Mouse (Mus musculus): ENCODE data around the gene Cdc42ep2. TPM values are rescaled to one million over a fixed set of nuclear protein-coding genes. Genes with fewer than 3 reads are reported as not detected.
A peak's percentile ranks its signal among the peaks of the same experiment; 100 is the strongest.

Gene Cdc42ep2
- total RNA-seq, 4 experiments from 2014 or later, result 4.9 to 9.6 (median 8.3) TPM

DNA sequence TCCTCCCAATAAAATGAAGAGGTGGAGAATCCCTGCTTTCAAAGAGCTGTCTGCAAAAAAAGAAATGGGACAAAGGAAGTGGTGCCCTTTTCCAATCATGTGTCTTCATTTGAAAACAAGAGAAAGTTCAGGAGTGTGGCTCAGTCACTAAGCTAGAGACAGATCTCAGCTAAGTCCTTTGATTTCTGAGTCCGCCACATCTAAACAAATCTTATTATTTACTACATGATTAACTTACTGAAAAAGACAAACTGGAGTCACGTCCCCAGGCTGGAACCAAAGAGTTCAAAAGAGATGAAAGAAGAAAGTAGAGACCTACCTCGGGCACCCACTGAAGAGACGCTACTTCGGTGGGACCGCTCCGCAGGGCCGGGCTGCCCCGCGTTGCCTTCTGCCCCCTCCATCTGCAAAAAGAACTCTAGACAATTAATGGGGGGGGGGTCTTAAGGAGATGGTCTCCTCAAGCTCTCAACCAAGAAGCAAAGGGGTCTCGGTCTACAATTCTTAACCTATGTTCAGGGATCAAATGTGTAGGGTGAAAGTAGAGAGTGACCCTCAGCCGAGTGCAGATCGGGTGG lies 50.1 kb downstream of the Cdc42ep2 start:
- no peak for DNase-seq

DNA sequence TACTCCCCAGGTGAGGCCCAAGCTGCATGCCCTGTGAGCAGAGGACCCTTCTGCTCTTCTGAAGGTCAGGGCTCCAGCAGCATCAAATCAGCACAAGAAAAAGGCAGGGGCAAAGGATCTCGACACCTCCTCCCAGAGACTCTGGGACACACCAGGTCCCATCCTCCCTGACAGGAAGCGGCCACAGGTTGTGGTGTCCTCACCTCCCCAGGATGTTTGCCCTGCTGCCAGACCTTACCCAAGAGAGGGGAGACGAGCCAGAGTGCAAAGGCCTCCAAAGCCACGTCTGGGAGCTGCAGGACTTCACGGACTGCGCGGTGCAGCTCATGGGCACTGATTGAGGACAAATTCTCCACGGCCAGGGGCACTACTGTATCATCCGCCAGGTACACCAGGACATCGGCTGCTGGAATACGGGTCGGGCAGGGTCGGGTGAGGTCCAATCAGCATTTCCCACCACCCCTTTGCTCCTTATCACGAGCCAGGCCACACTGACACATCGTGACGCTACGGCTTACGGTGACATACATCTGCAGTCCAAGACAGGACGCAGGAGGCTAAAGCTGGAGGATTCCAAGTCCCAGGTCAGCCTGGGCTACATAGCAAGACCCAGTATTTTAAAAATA lies 51.6 kb downstream of the Cdc42ep2 start:
- DNase-seq, result no peak

DNA sequence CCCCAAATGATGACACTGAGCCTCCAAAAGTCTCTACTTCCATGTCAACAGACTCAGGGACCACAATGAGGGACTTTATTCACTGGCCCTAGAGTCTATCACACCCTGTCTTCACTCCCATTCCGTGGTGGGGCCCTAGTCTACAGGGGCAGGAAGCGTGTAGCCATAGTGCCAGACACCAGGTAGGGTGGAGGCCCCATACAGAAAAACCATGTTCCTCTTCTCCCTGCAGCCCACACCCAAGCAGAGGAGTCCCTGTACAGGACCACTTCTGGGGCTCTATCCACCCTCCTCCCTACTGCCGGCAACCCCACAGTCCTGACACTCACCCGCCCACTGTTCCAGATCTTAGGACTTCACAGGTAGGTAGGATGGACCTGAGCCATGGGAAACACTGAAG lies 52.1 kb downstream of the Cdc42ep2 start:
- no peak for DNase-seq

DNA sequence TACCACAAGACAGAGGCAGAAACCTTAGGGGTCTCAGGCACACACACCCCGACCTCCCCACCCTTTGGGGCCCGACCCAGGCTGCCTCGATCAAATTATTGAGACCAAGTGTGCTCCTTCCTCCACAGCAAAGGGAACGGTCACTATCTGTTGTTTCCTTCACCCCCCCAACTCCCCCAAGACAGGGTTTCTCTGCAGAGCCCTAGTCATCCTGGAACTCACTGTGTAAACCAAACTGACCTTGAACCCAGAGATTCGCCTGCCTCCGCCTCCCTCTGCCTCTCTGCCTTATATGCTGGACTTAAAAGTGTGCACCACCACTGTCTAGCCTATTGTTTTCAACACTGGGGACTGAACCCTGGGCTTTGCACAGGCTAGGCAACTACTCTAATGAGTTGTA lies 52.9 kb downstream of the Cdc42ep2 start:
- DNase-seq, result no peak

DNA sequence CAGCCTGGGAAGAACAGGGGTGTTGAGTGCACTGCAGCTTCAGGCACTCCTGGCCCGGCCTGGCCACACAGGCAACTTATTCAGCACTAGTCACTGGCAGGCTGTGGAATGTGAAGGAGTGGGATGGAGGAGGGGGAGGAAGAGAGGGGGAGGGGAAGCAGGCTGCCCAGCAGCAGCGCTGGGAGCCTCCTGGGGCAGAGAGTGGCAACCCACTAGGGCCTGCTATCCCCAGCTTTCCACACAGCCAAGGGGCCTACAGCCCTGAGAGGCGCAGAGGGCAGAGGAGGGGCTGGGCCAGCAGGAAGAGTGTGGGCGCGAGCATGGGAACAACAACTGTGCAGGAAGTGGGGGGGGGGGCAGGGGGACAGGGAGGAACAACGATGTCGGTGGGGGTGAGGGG lies 53.3 kb downstream of the Cdc42ep2 start:
- DNase-seq, result no peak

DNA sequence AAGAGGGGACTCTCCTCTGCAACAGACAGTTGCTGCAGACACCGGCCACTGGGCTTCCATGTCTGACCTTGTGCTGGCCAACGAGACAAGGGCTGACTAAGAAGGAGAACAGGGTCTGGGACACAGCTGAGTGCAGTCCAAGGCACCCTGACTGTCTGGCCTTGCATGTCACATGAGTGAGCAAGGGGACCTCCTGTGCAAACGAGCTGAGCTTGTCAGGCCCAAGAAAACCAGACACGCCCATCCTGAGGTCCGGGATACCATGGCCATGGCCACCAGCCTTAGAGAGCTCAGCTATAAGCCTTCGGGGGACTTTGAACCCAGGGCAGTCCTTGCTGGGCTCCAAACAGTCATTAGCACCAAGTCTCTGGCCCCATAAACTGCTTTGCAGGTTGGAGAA lies 56.5 kb downstream of the Cdc42ep2 start:
- peak; percentile 72 for DNase-seq

Other genes starting within 250 kb of the Cdc42ep2 start
- gene Map3k11, start 236.1 kb downstream of the Cdc42ep2 start, total RNA-seq (2022), result 10 to 100 TPM; 40.8 to 53.6 (median 46.3) TPM
- 100 to 1,000 TPM in 3 of 4 experiments, 10 to 100 TPM in 1; 95.1 to 183 (median 136) TPM for gene Pcnx3, start 235.9 kb downstream of the Cdc42ep2 start, total RNA-seq (2022)
- not detected for gene Kcnk7, start 220.4 kb downstream of the Cdc42ep2 start, total RNA-seq (2022)
- 10 to 100 TPM; 24.9 to 39.2 (median 32.8) TPM for gene Ehbp1l1, start 198.5 kb downstream of the Cdc42ep2 start, total RNA-seq (2022)
- 10 to 100 TPM; 56.2 to 62.7 (median 57.0) TPM for gene Fam89b, start 195.2 kb downstream of the Cdc42ep2 start, total RNA-seq (2022)
- gene Ltbp3, start 183.9 kb downstream of the Cdc42ep2 start, total RNA-seq (2022), result 100 to 1,000 TPM; 254 to 451 (median 353) TPM
- 100 to 1,000 TPM; 112 to 147 (median 124) TPM for gene Scyl1, start 153.4 kb downstream of the Cdc42ep2 start, total RNA-seq (2022)
- 10 to 100 TPM; 47.6 to 55.2 (median 53.4) TPM for gene Frmd8, start 49.5 kb downstream of the Cdc42ep2 start, total RNA-seq (2022)
- 10 to 100 TPM; 12.8 to 21.7 (median 17.5) TPM for gene Slc25a45, start 47.0 kb downstream of the Cdc42ep2 start, total RNA-seq (2022)
- gene Tigd3, start 30.7 kb downstream of the Cdc42ep2 start, total RNA-seq (2022), result 1 to 10 TPM in 3 of 4 experiments, under 1 TPM in 1; 0.93 to 3.5 (median 1.6) TPM
- gene Dpf2, start 11.8 kb downstream of the Cdc42ep2 start, total RNA-seq (2022), result 100 to 1,000 TPM in 3 of 4 experiments, 10 to 100 TPM in 1; 93.7 to 147 (median 129) TPM
- 10 to 100 TPM; 22.5 to 51.0 (median 27.8) TPM for gene Pola2, start 39.4 kb upstream of the Cdc42ep2 start, total RNA-seq (2022)
- gene Slc22a20, start 61.3 kb upstream of the Cdc42ep2 start, total RNA-seq (2022), result not detected
- gene Capn1, start 91.1 kb upstream of the Cdc42ep2 start, total RNA-seq (2022), result 10 to 100 TPM; 40.6 to 54.1 (median 47.3) TPM
- gene Syvn1, start 121.8 kb upstream of the Cdc42ep2 start, total RNA-seq (2022), result 10 to 100 TPM; 59.6 to 78.9 (median 62.2) TPM
- gene Mrpl49, start 133.0 kb upstream of the Cdc42ep2 start, total RNA-seq (2022), result 10 to 100 TPM; 52.0 to 61.8 (median 59.6) TPM
- 1,000 to 10,000 TPM; 1,027 to 1,106 (median 1,086) TPM for gene Fau, start 133.0 kb upstream of the Cdc42ep2 start, total RNA-seq (2022)
- 10 to 100 TPM; 31.6 to 43.1 (median 34.6) TPM for gene Znhit2, start 136.4 kb upstream of the Cdc42ep2 start, total RNA-seq (2022)
- 10 to 100 TPM; 24.9 to 36.1 (median 27.2) TPM for gene Tm7sf2, start 143.6 kb upstream of the Cdc42ep2 start, total RNA-seq (2022)
- 10 to 100 TPM; 66.2 to 92.3 (median 81.3) TPM for gene Vps51, start 152.4 kb upstream of the Cdc42ep2 start, total RNA-seq (2022)
- gene Tmem262, start 155.2 kb upstream of the Cdc42ep2 start, total RNA-seq (2022), result 1 to 10 TPM in 1 of 4 experiments, under 1 TPM in 1, not detected in 2; 0.87 to 1.0 TPM
- gene Gm28374, start 157.4 kb upstream of the Cdc42ep2 start, total RNA-seq (2022), result not detected
- 10 to 100 TPM; 37.2 to 50.5 (median 44.7) TPM for gene Zfpl1, start 160.1 kb upstream of the Cdc42ep2 start, total RNA-seq (2022)
- gene Cdca5, start 160.2 kb upstream of the Cdc42ep2 start, total RNA-seq (2022), result 1 to 10 TPM in 1 of 4 experiments, under 1 TPM in 3; 0.46 to 1.2 (median 0.63) TPM
- gene AC131692.1, start 169.6 kb upstream of the Cdc42ep2 start, total RNA-seq (2022), result not detected
- under 1 TPM in 1 of 4 experiments, not detected in 3; 0.27 TPM for gene Naaladl1, start 181.0 kb upstream of the Cdc42ep2 start, total RNA-seq (2022)
- gene Sac3d1, start 193.8 kb upstream of the Cdc42ep2 start, total RNA-seq (2022), result 10 to 100 TPM; 13.7 to 18.9 (median 16.1) TPM
- gene Snx15, start 203.5 kb upstream of the Cdc42ep2 start, total RNA-seq (2022), result 10 to 100 TPM; 34.0 to 49.1 (median 37.8) TPM
- gene Batf2, start 216.2 kb upstream of the Cdc42ep2 start, total RNA-seq (2022), result 1 to 10 TPM; 1.4 to 3.5 (median 2.7) TPM
- gene Arl2, start 216.7 kb upstream of the Cdc42ep2 start, total RNA-seq (2022), result 100 to 1,000 TPM in 2 of 4 experiments, 10 to 100 TPM in 2; 92.7 to 127 (median 112) TPM

Measured in adrenal gland, adult 8-10 months (tissue).